Mouse (Mus musculus): Measurements from ENCODE around the gene Rpl28. TPM values are rescaled to one million over a fixed set of nuclear protein-coding genes. Genes with fewer than 3 reads are reported as not detected.

Gene Rpl28
- polyA plus RNA-seq, 1 experiment from 2014 or later: 312 TPM

DNA sequence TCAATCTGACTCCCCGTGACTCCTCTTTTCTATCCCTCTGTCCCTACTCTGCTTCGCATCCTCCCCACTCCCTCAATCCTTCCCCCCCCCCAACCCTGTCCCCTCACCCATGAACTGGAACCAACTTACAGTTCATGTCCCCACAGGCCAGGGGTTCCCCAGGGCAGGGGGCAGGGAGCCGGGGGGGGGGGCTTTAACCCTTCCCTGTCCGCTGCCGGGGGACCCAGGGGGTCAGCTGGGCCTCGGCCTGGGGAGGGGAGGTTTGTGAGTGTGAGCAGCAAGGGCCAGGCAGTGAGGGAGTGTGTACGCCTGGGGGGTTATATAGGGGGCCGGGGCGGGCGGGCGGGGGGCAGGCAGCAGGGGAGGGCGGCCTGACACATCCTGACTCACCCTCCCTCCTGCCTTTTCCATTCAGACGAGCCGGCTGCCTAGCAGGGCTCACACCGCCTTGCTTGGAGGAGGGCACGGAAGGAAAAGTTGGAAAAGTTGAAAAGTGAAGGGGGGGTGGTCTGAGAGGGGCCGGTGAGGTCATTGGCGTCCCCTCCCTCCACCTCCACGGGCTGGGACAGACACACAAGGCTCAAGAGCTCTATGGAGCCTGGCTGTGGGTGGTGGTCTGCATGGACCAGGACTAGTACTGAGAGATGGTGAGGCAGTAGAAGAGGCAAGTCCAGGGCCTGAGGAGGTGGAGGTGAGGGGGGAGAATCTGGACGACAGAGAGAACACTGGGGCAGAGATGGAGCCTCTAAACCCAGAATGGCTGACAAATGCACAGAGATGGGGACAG is 14.6 kb upstream of the Rpl28 start:
- Histone ChIP-seq H3K9ac (replicated peaks; ENCODE audit: low read depth, low read length) (no peak overlapping the region; the same call in 1 of the 2 replicates), H3K4me3 (ENCODE audit: low read depth, low read length) (no peak overlapping the region), H3K36me3 (ENCODE audit: control insufficient read depth, insufficient read depth, low read length) (no peaks in the 10 kb centered on the region), H3K9me3 (ENCODE audit: control insufficient read depth, low read depth, low read length) (no peaks in the 10 kb centered on the region), H3K4me2 (replicated peaks; ENCODE audit: low read depth, low read length) (peak overlapping the region; percentile 54; the same call in 1 of the 2 replicates), H3K27me3 (ENCODE audit: control insufficient read depth, insufficient read depth, low read length) (peaks cover 14% of the 10 kb centered on the region), H3K4me1 (ENCODE audit: control insufficient read depth, insufficient read depth, low read length) (0 out of 2 replicates have a peak, but pooled peaks cover 22% of the 10 kb centered on the region), H3K27ac (ENCODE audit: low read length) (no peak overlapping the region)
- WGBS: 7% methylated on average over 20 of the region's 20 CpGs
- no peak for ATAC-seq (ENCODE audit: insufficient number of reproducible peaks, insufficient read depth, low FRiP score, low read depth)

DNA sequence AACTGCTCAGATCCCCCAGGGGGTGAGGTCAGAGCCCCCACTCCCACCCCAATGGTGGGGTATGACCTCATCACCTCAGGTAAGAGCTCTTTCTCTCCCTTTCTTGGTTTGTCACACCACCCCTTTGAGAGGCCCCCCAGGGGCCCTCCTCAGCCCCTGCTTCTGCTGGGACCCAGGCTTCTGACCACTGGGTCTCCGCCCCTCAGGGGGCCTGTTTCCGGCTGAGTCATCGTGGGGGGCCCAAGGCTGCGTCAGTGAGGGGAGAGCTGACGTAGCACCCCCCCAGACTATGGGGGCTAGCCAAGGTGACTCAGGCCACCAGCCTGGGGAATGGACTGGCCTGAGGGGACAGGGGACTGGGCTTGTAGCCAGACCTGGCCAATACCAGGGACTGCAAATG is 12.8 kb upstream of the Rpl28 start:
- Histone ChIP-seq H3K4me3 (ENCODE audit: low read depth, low read length) (no peak overlapping the region), H3K9me3 (ENCODE audit: control insufficient read depth, low read depth, low read length) (no peaks in the 10 kb centered on the region), H3K9ac (replicated peaks; ENCODE audit: low read depth, low read length) (no peak overlapping the region), H3K4me1 (ENCODE audit: control insufficient read depth, insufficient read depth, low read length) (0 out of 2 replicates have a peak, but pooled peaks cover 22% of the 10 kb centered on the region), H3K27me3 (ENCODE audit: control insufficient read depth, insufficient read depth, low read length) (peaks cover 14% of the 10 kb centered on the region), H3K36me3 (ENCODE audit: control insufficient read depth, insufficient read depth, low read length) (no peaks in the 10 kb centered on the region), H3K27ac (ENCODE audit: low read length) (no peak overlapping the region), H3K4me2 (replicated peaks; ENCODE audit: low read depth, low read length) (no peak overlapping the region)
- WGBS: 47% methylated on average over 5 of the region's 5 CpGs
- no peak for ATAC-seq (ENCODE audit: insufficient number of reproducible peaks, insufficient read depth, low FRiP score, low read depth)

DNA sequence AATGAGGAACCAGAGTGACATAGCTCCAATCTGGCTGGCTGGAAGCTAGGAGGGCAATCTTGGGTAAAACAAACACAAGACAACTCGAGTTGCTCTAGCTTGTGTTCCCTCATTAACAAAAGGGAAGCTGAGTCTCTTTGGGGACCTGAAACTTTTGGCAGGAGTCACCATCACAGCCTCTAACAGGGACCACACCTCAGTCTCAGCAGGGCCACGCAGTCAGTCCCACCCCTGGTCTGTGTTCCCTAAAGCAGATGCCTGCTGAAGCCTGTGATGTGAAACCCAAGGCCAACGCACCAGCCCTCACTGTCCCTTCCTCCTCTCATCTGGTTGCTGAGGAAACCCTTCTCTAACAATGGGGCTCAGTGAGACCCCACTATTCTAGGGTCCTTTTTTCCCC is 10.5 kb upstream of the Rpl28 start:
- no peak overlapping the region for H3K27ac ChIP-seq (ENCODE audit: low read length)

DNA sequence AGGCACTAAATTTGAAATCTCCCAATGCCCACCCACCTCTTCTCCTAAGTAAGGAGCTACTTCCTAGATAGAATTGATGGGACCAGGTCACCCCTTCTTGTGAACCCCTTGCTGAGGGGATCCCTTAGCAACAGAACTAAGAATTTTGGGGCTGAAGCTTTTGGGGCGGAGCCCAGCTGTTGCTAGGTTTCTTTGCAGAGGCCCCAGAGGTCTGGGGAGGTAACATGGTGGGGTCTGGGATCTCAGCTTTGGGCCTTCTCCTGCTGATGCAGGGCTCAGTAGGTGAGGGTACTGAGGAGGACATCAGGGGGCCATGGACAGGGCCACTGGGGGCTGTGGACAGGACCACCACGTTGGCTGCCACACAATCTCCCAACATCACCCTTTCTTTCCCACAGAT is 9.9 kb upstream of the Rpl28 start, which contains the start of the genes Il11 and Tmem190:
TSS of gene Il11 (minus strand) at position 101 of the 400 bp plus-strand sequence.
TSS of gene Tmem190 (plus strand) at position 179 of the 400 bp plus-strand sequence.
- Histone ChIP-seq H3K36me3 (ENCODE audit: control insufficient read depth, insufficient read depth, low read length) (no peaks in the 10 kb centered on the region), H3K4me2 (replicated peaks; ENCODE audit: low read depth, low read length) (no peak within 1 kb of the TSS), H3K9me3 (ENCODE audit: control insufficient read depth, low read depth, low read length) (no peaks in the 10 kb centered on the region), H3K4me3 (ENCODE audit: low read depth, low read length) (no peak within 1 kb of the TSS), H3K4me1 (ENCODE audit: control insufficient read depth, insufficient read depth, low read length) (0 out of 2 replicates have a peak, but pooled peaks cover 17% of the 10 kb centered on the region), H3K9ac (replicated peaks; ENCODE audit: low read depth, low read length) (no peak within 1 kb of the TSS), H3K27me3 (ENCODE audit: control insufficient read depth, insufficient read depth, low read length) (no peaks in the 10 kb centered on the region; the same call in 1 of the 2 replicates), H3K27ac (ENCODE audit: low read length) (no peak within 1 kb of the TSS)
- WGBS: 63% methylated on average over 2 of the region's 2 CpGs
- ATAC-seq (ENCODE audit: insufficient number of reproducible peaks, insufficient read depth, low FRiP score, low read depth): no peak

More for the DNA sequence above, 10.5 kb upstream of the Rpl28 start:
- Histone ChIP-seq H3K4me2 (replicated peaks; ENCODE audit: low read depth, low read length) (no peak overlapping the region), H3K9ac (replicated peaks; ENCODE audit: low read depth, low read length) (no peak overlapping the region), H3K9me3 (ENCODE audit: control insufficient read depth, low read depth, low read length) (no peaks in the 10 kb centered on the region), H3K36me3 (ENCODE audit: control insufficient read depth, insufficient read depth, low read length) (no peaks in the 10 kb centered on the region), H3K4me1 (ENCODE audit: control insufficient read depth, insufficient read depth, low read length) (0 out of 2 replicates have a peak, but pooled peaks cover 19% of the 10 kb centered on the region), H3K4me3 (ENCODE audit: low read depth, low read length) (no peak overlapping the region), H3K27me3 (ENCODE audit: control insufficient read depth, insufficient read depth, low read length) (no peaks in the 10 kb centered on the region; the same call in 1 of the 2 replicates)
- no peak for ATAC-seq (ENCODE audit: insufficient number of reproducible peaks, insufficient read depth, low FRiP score, low read depth)
- 33% methylated on average over 3 of the region's 3 CpGs for WGBS

DNA sequence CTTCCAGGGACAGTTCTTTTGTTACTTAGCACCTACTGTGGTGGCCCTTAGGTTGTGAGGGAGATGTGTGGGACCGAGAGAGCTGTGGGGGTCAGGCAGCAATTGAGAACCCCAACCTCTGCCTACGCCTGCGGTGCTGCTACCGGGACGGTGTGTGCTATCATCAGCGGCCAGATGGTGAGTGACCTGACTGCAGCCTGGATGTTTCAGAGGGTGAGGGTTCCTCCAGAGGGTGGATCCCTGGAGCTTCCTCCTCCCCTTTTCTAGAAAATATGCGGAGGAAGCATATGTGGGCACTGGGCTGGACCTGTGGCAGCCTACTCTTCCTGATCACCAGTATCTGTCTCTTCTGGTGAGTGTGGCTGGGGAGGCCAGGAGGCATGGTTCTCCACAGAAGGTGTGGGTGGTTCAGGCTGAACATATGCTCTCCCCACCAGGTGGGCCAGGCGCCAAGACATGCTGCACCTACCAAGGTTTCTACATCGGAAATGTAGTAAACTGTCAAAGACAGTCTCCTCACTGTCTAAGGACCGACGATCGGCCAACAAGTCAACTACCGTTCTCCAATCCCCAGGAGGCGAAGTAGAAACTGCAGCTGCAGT is 8.9 kb upstream of the Rpl28 start:
- no peak overlapping the region for H3K27ac ChIP-seq (ENCODE audit: low read length)
- H3K4me1 ChIP-seq (ENCODE audit: control insufficient read depth, insufficient read depth, low read length): 0 out of 2 replicates have a peak, but pooled peaks cover 15% of the 10 kb centered on the region
- H3K9me3 ChIP-seq (ENCODE audit: control insufficient read depth, low read depth, low read length): no peaks in the 10 kb centered on the region
- no peak overlapping the region for H3K9ac ChIP-seq (replicated peaks; ENCODE audit: low read depth, low read length)
- H3K4me3 ChIP-seq (ENCODE audit: low read depth, low read length): no peak overlapping the region
- H3K4me2 ChIP-seq (replicated peaks; ENCODE audit: low read depth, low read length): no peak overlapping the region
- 77% methylated on average over 14 of the region's 14 CpGs for WGBS
- no peak for ATAC-seq (ENCODE audit: insufficient number of reproducible peaks, insufficient read depth, low FRiP score, low read depth)
- no peaks in the 10 kb centered on the region for H3K27me3 ChIP-seq (ENCODE audit: control insufficient read depth, insufficient read depth, low read length)
- H3K36me3 ChIP-seq (ENCODE audit: control insufficient read depth, insufficient read depth, low read length): no peaks in the 10 kb centered on the region

DNA sequence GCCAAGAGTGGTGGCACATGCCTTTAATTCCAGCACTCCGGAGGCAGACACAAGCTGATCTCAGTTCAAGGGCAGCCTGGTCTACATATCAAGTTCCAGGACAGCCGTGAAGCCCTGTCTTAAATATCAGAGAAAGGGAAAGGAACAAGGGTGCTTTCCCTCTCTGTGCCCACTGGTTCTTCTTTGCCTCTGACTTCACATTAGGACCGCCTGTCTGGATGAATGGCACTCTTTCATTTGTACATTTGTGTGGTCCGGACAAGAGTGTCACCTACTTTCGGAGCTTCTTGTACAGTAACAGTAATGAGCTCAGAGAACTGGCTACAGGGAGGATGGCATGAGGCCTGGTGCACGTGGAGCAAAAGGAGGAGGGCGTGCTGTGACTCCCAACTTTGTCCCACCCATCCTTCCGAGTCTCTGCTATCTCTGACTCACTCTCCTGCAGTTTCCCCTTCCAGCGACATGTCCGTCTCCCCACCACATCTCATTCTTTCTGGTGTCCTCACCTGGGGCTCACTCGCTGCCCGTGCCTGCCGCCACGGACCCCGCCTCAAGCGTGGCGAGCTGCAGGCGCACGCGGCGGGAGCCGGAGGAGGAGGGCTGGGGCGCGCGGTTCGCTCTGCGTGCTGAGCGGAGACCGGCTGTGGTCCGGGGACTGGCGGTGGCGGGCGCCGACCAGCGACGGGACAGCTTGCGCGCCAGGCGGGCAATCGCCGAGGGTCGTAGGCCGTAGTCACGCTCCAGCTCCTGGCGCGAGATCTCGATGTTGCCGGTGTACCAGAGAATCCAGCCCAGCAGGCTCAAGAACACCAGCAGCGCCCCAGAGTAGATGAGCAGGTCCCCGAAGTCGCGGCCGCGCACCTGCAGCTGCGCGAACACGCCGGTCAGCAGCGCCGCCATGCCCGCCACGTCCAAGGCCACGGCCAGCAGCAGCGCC is 3.9 kb upstream of the Rpl28 start:
- Histone ChIP-seq H3K36me3 (ENCODE audit: control insufficient read depth, insufficient read depth, low read length) (peaks cover 2% of the 10 kb centered on the region), H3K27ac (ENCODE audit: low read length) (peak overlapping the region; percentile 76), H3K4me3 (ENCODE audit: low read depth, low read length) (peak overlapping the region; percentile 51), H3K9ac (replicated peaks; ENCODE audit: low read depth, low read length) (peak overlapping the region; percentile 76), H3K27me3 (ENCODE audit: control insufficient read depth, insufficient read depth, low read length) (no peaks in the 10 kb centered on the region), H3K4me1 (ENCODE audit: control insufficient read depth, insufficient read depth, low read length) (0 out of 2 replicates have a peak, but pooled peaks cover 1% of the 10 kb centered on the region), H3K9me3 (ENCODE audit: control insufficient read depth, low read depth, low read length) (no peaks in the 10 kb centered on the region), H3K4me2 (replicated peaks; ENCODE audit: low read depth, low read length) (peak overlapping the region; percentile 68)
- 3% methylated on average over 64 of the region's 64 CpGs for WGBS
- peak; percentile 53 for ATAC-seq (ENCODE audit: insufficient number of reproducible peaks, insufficient read depth, low FRiP score, low read depth)

DNA sequence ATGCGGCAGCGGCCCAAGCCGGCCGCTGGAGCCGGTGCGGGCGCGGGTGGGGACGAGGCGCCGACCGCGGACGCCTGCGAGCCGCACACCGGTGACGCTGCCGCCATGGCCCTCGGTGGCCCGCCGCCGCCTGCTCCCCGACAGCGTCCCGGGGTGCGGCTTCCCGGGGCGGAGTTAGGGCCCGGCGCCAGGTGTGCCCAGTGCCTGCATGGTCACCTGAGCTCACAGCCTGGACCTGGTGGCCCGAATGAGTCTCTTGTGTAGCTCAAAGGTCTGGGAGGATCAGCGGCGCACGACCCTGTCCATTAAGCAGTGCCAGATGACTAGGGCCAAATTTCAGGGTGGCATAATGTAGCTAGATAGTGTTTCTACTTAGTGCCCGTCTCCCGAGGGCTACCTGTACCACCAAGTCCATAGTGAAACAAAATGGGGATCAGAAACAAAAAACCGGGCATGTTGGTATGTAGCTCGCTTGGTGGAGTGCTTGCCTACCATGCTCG is 3.2 kb upstream of the Rpl28 start, which contains the start of gene Tmem238:
TSS of gene Tmem238 (minus strand) at position 221 of the 500 bp plus-strand sequence.
- Histone ChIP-seq H3K4me1 (ENCODE audit: control insufficient read depth, insufficient read depth, low read length) (0 out of 2 replicates have a peak, but pooled peaks cover 6% of the 10 kb centered on the region), H3K9me3 (ENCODE audit: control insufficient read depth, low read depth, low read length) (no peaks in the 10 kb centered on the region), H3K36me3 (ENCODE audit: control insufficient read depth, insufficient read depth, low read length) (peaks cover 9% of the 10 kb centered on the region), H3K4me3 (ENCODE audit: low read depth, low read length) (peak within 1 kb of the TSS; percentile 51), H3K27me3 (ENCODE audit: control insufficient read depth, insufficient read depth, low read length) (no peaks in the 10 kb centered on the region), H3K27ac (ENCODE audit: low read length) (peak within 1 kb of the TSS; percentile 76), H3K4me2 (replicated peaks; ENCODE audit: low read depth, low read length) (peak within 1 kb of the TSS; percentile 68), H3K9ac (replicated peaks; ENCODE audit: low read depth, low read length) (peak within 1 kb of the TSS; percentile 76)
- 9% methylated on average over 40 of the region's 40 CpGs for WGBS
- peak; percentile 53; the same call in 1 of the 2 replicates for ATAC-seq (ENCODE audit: insufficient number of reproducible peaks, insufficient read depth, low FRiP score, low read depth)

Measured in stomach, embryonic 14.5 days (tissue).